Mouse (Mus musculus) testis, postnatal 10 days (tissue): ENCODE measurements around the gene Limd2.

Source experiments
- DNase-seq: peaks from one replicate; pipeline ENCODE4 v3.0.0; 2021; ENCODE audit warnings: low spot score

Gene Limd2

GRCm38 (mm10) chr11:106125827-106126226 lies 34.8 kb downstream of the Limd2 start:
- DNase-seq, result no peak

DNA sequence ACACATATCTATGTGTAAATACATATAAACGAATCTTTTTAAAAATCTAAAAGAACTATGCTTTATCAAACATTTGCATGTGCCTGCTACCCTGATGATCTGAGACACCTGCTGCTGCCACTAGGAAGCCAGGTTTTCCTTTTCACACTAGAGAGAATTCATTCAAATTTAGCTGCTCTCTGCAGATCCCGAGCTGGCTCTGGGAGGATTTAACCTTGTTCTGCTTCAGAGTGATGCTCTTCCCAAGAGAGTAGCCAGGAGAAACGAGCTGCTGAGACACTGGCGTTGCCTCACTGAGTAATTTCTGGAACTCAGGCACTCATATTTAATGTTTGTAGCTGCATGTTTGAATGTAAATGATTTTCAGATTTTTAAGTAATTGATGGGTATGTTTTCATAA lies 35.9 kb downstream of the Limd2 start:
- no peak for DNase-seq

DNA sequence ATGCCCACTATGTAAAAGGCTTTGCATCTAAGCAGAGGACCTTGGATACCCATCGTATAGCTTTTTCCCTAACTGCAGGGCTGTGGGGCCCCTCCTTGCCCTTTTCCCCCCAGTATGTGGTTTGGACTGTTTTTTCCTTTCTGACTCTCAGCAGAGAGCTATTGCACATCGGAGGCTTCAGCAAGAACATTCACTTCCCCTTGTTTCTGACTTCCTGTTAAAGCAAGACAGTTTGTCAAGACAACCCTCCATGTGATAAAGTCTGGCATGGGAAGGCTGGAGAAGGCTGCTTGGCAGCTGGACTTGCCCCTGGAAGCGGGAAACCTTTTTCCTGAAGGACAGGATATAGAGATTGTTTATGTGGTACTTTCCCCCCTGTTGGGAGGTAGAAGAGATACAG lies 37.9 kb downstream of the Limd2 start:
- no peak for DNase-seq

DNA sequence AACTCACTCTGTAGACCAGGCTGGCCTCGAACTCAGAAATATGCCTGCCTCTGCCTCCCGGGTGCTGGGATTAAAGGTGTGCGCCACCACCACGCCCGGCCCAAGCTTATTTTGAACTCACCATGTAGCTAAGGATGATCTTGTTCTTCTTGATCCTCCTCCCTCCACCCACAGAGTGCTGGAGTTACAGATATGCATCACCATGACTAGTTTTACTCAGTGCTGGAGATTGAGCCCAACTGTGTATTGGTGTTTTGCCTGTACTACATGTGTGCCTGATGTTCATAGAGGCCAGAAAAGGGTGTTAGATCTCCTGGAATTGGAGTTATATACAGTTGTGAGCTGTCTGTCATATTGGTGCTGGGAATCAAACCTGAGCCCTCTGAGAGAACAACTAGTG lies 38.4 kb downstream of the Limd2 start:
- DNase-seq, result no peak

- no peak for DNase-seq
Observed at GRCm38 (mm10) chr11:106111688-106112087, 49.0 kb downstream of the Limd2 start.
